Mouse (Mus musculus): ENCODE data around the gene Uck1.

Gene Uck1

GRCm38 (mm10) chr2:32218541-32219334, 41.2 kb downstream of the Uck1 start:
- no peak for DNase-seq (ENCODE audit: low spot score in 2 of 2)

GRCm38 (mm10) chr2:32218113-32218512, 41.8 kb downstream of the Uck1 start:
- DNase-seq (ENCODE audit: low spot score in 2 of 2): no peak

- DNase-seq (ENCODE audit: low spot score in 2 of 2): no peak
Measured at GRCm38 (mm10) chr2:32217656-32218055, 42.3 kb downstream of the Uck1 start.

GRCm38 (mm10) chr2:32216506-32216905, 43.5 kb downstream of the Uck1 start:
- no peak for DNase-seq (ENCODE audit: low spot score in 2 of 2)

GRCm38 (mm10) chr2:32215576-32215975, 44.4 kb downstream of the Uck1 start:
- DNase-seq (ENCODE audit: low spot score in 2 of 2): no peak

GRCm38 (mm10) chr2:32213000-32213399, 47.0 kb downstream of the Uck1 start:
- no peak for DNase-seq (ENCODE audit: low spot score in 2 of 2)

- DNase-seq (ENCODE audit: low spot score in 2 of 2): no peak
Measured at GRCm38 (mm10) chr2:32211689-32212088, 48.3 kb downstream of the Uck1 start.

- no peak for DNase-seq (ENCODE audit: low spot score in 2 of 2)
Measured at GRCm38 (mm10) chr2:32207682-32208081, 52.3 kb downstream of the Uck1 start.
